Mouse (Mus musculus) CH12.LX (cell line): Measurements from ENCODE around the gene Vamp2. TPM values are rescaled to one million over a fixed set of nuclear protein-coding genes. Genes with fewer than 3 reads are reported as not detected.
A peak's percentile ranks its signal among the peaks of the same experiment; 100 is the strongest.

Source experiments
- DNase-seq: peaks from one replicate; pipeline ENCODE4 v3.0.0-alpha.2; 2013; ENCODE audit errors: extremely low read depth
- H3K27ac ChIP-seq: 2 replicates; pipeline ENCODE4 v1.5.1; 2012; ENCODE audit warnings: low read depth, mild to moderate bottlenecking, control low read depth, moderate library complexity; ENCODE audit not compliant: insufficient read depth
- H3K27me3 ChIP-seq: replicated peaks from 2 replicates; pipeline ENCODE3; 2012; ENCODE audit warnings: inconsistent platforms
- H3K36me3 ChIP-seq, 2 experiments: replicated peaks in 1 of 2; 2 replicates each; pipeline versions ENCODE3 to v1.6.1; 2012; ENCODE audit warnings: inconsistent platforms in 1 of 2, low read length in 1 of 2, mild to moderate bottlenecking in 1 of 2, mixed read lengths in 1 of 2, moderate library complexity in 1 of 2; ENCODE audit not compliant: control insufficient read depth in 1 of 2, insufficient read depth in 1 of 2
- H3K4me1 ChIP-seq, 2 experiments: 2 replicates each; pipeline ENCODE4 v1.6.1; 2012; ENCODE audit warnings: inconsistent platforms in 1 of 2, moderate library complexity in 1 of 2; ENCODE audit not compliant: insufficient read depth in 2 of 2, control insufficient read depth in 1 of 2
- H3K4me2 ChIP-seq: 2 replicates; pipeline ENCODE4 v1.6.1; 2012; ENCODE audit warnings: low read depth, mild to moderate bottlenecking, control low read depth; ENCODE audit not compliant: poor library complexity, insufficient read depth, severe bottlenecking
- H3K4me3 ChIP-seq, 3 experiments: fragments of 150-350 bp in 1 of 3; sonication (generic) in 1 of 3; replicated peaks in 1 of 3; 2 replicates each; pipeline versions ENCODE3 to v1.5.1; 2011 to 2012; ENCODE audit warnings: low read depth in 2 of 3, low read length in 2 of 3, mild to moderate bottlenecking in 2 of 3, moderate library complexity in 2 of 3, control low read depth in 1 of 3, improper control_type of control experiment in 1 of 3, inconsistent platforms in 1 of 3, mixed read lengths in 1 of 3; ENCODE audit not compliant: poor library complexity in 1 of 3
- H3K79me2 ChIP-seq: replicated peaks from 2 replicates; pipeline ENCODE4 v1.6.1; 2012; ENCODE audit warnings: mild to moderate bottlenecking, moderate library complexity; ENCODE audit not compliant: control insufficient read depth, poor library complexity, insufficient read depth, severe bottlenecking; ENCODE audit errors: extremely low read depth
- H3K9ac ChIP-seq: 2 replicates; pipeline ENCODE4 v1.6.1; 2012; ENCODE audit warnings: low read depth, mild to moderate bottlenecking, control low read depth, moderate library complexity; ENCODE audit not compliant: insufficient read depth
- H3K9me3 ChIP-seq: replicated peaks from 2 replicates; pipeline ENCODE3; 2012; ENCODE audit warnings: low read length, inconsistent platforms, mixed read lengths
- CTCF ChIP-seq, 2 experiments: IDR thresholded peaks in 1 of 2; conservative IDR thresholded peaks in 1 of 2; 2 replicates each; pipeline ENCODE4 v1.5.1; 2011 to 2012; ENCODE audit warnings: low read depth in 2 of 2, low read length in 2 of 2, improper control_type of control experiment in 1 of 2, inconsistent platforms in 1 of 2, mild to moderate bottlenecking in 1 of 2, moderate library complexity in 1 of 2
- ELF1 ChIP-seq: IDR thresholded peaks from 2 replicates; pipeline ENCODE4 v1.6.1; 2014; ENCODE audit warnings: low read depth, mild to moderate bottlenecking, inconsistent platforms, low read length, improper control_type of control experiment
- GABPA ChIP-seq: IDR thresholded peaks from 2 replicates; pipeline ENCODE4 v1.6.1; 2012; ENCODE audit warnings: low read depth, low read length, improper control_type of control experiment, inconsistent platforms; ENCODE audit not compliant: insufficient replicate concordance
- JUN ChIP-seq: IDR thresholded peaks from 2 replicates; pipeline ENCODE4 v1.6.1; 2011; ENCODE audit warnings: low read depth, mild to moderate bottlenecking, low read length, improper control_type of control experiment, moderate library complexity; ENCODE audit not compliant: insufficient read depth
- MAFK ChIP-seq: IDR thresholded peaks from 2 replicates; pipeline ENCODE4 v1.6.1; 2011; ENCODE audit warnings: low read length, improper control_type of control experiment; ENCODE audit not compliant: insufficient replicate concordance
- MAX ChIP-seq: IDR thresholded peaks from 2 replicates; pipeline ENCODE4 v1.6.1; 2011; ENCODE audit warnings: low read length, improper control_type of control experiment
- MXI1 ChIP-seq: IDR thresholded peaks from 2 replicates; pipeline ENCODE4 v1.6.1; 2011; ENCODE audit warnings: mild to moderate bottlenecking, low read depth, low read length, improper control_type of control experiment
- NRF1 ChIP-seq: IDR thresholded peaks from 2 replicates; pipeline ENCODE4 v1.6.1; 2014; ENCODE audit warnings: low read depth, mild to moderate bottlenecking, inconsistent platforms, low read length, improper control_type of control experiment, moderate library complexity
- POLR2A ChIP-seq: IDR thresholded peaks from 2 replicates; pipeline ENCODE4 v1.6.1; 2011; ENCODE audit warnings: low read depth, mild to moderate bottlenecking, improper control_type of control experiment, low read length
- POLR2AphosphoS2 ChIP-seq: IDR thresholded peaks from 2 replicates; pipeline ENCODE4 v1.6.1; 2011; ENCODE audit warnings: low read depth, low read length, improper control_type of control experiment
- RAD21 ChIP-seq: IDR thresholded peaks from 2 replicates; pipeline ENCODE4 v1.6.1; 2011; ENCODE audit warnings: low read depth, mild to moderate bottlenecking, low read length, improper control_type of control experiment, moderate library complexity
- RCOR1 ChIP-seq: conservative IDR thresholded peaks from 2 replicates; pipeline ENCODE4 v1.6.1; 2012; ENCODE audit warnings: low read depth, mild to moderate bottlenecking, inconsistent platforms, low read length, improper control_type of control experiment
- TBP ChIP-seq: conservative IDR thresholded peaks from 2 replicates; pipeline ENCODE4 v1.6.1; 2011; ENCODE audit warnings: low read depth, low read length, improper control_type of control experiment
- UBTF ChIP-seq: IDR thresholded peaks from 2 replicates; pipeline ENCODE4 v1.6.1; 2012; ENCODE audit warnings: low read depth, mild to moderate bottlenecking, inconsistent platforms, low read length, improper control_type of control experiment, moderate library complexity
- ZC3H11A ChIP-seq: IDR thresholded peaks from 2 replicates; pipeline ENCODE4 v1.6.1; 2012; ENCODE audit warnings: low read depth, mild to moderate bottlenecking, inconsistent platforms, low read length, improper control_type of control experiment
- ZKSCAN1 ChIP-seq: IDR thresholded peaks from 2 replicates; pipeline ENCODE4 v1.6.1; 2012; ENCODE audit warnings: low read depth, inconsistent platforms, low read length, improper control_type of control experiment, borderline replicate concordance
- ZMIZ1 ChIP-seq: IDR thresholded peaks from 2 replicates; pipeline ENCODE4 v1.6.1; 2012; ENCODE audit warnings: low read depth, mild to moderate bottlenecking, inconsistent platforms, low read length, improper control_type of control experiment
- dilution Hi-C: fragments of 300-500 bp; cut with MboI; formaldehyde crosslinking; loops from 2 replicates; pipeline ENCODE4 v1.14.3; 2020; ENCODE audit warnings: low sequenced_read_pairs; ENCODE audit not compliant: extremely low pct_unique_long_range_greater_than_20kb, extremely low pct_ligation_motif_present
- in situ Hi-C: fragments of 300-500 bp; cut with MboI; formaldehyde crosslinking; loops from 3 replicates; pipeline ENCODE4 v1.14.3; 2019; ENCODE audit warnings: low sequenced_read_pairs, low pct_ligation_motif_present, low pct_unique_long_range_greater_than_20kb, mixed read lengths
- polyA plus RNA-seq: library from polyadenylated mRNA; unstranded; fragments of >175 nt; gene quantifications from 2 replicates; pipeline ENCODE4 v1.2.1, GENCODE M21; 2012; ENCODE audit warnings: low read depth; ENCODE audit not compliant: insufficient read length
- total RNA-seq, 2 experiments: library from RNA; depleted of rRNA; stranded (reverse); fragments of 300-350 nt in 1 of 2; fragments of >200 nt in 1 of 2; gene quantifications; 2 replicates each; pipeline ENCODE4 v1.2.3; 2012 to 2014

Vamp2 gene
- total and polyA plus RNA-seq, 3 experiments, result 1.3 to 26.0 (median 8.2) TPM

- no peaks in the 10 kb centered on the region for H3K9me3 ChIP-seq
- DNase-seq, result no peak
- H3K27ac ChIP-seq, result no peak overlapping the region
- TF ChIP-seq ELF1 (no peak), POLR2A (no peak), RCOR1 (no peak)
- no peaks in the 10 kb centered on the region for H3K27me3 ChIP-seq
- in situ Hi-C loops, result no loop called here
- peaks cover 42 to 78% of the 10 kb centered on the region in 2 experiments for H3K36me3 ChIP-seq
- H3K79me2 ChIP-seq, result peaks cover 43% of the 10 kb centered on the region
- H3K4me1 ChIP-seq, result peaks cover 16 to 64% of the 10 kb centered on the region in 2 experiments
- H3K4me2 ChIP-seq, result no peak overlapping the region
- no peak overlapping the region for H3K4me3 ChIP-seq
- dilution Hi-C loops, result no loop called here
- H3K9ac ChIP-seq, result no peak overlapping the region
Observed at GRCm38 (mm10) chr11:69051771-69052170, 36.5 kb upstream of the Vamp2 start.

- no peak for DNase-seq
- TF ChIP-seq RCOR1 (no peak), POLR2AphosphoS2 (peak; percentile 92), MAFK (no peak)
- Histone ChIP-seq H3K36me3 (peaks cover 37 to 73% of the 10 kb centered on the region in 2 experiments), H3K9ac (no peak overlapping the region), H3K27me3 (no peaks in the 10 kb centered on the region), H3K9me3 (no peaks in the 10 kb centered on the region), H3K27ac (no peak overlapping the region), H3K4me1 (peaks cover 12 to 56% of the 10 kb centered on the region in 2 experiments), H3K4me3 (no peak overlapping the region), H3K4me2 (no peak overlapping the region), H3K79me2 (peaks cover 32% of the 10 kb centered on the region)
- dilution Hi-C loops, result no loop called here
- in situ Hi-C loops, result no loop called here
Observed at GRCm38 (mm10) chr11:69052824-69053421, 35.4 kb upstream of the Vamp2 start.

- DNase-seq, result no peak
- dilution Hi-C loops (no loop called here), in situ Hi-C loops (no loop called here)
- Histone ChIP-seq H3K36me3 (peaks cover 27 to 63% of the 10 kb centered on the region in 2 experiments), H3K79me2 (peaks cover 22% of the 10 kb centered on the region), H3K4me2 (no peak overlapping the region), H3K27me3 (no peaks in the 10 kb centered on the region), H3K27ac (no peak overlapping the region), H3K9ac (no peak overlapping the region), H3K9me3 (no peaks in the 10 kb centered on the region), H3K4me3 (no peak overlapping the region), H3K4me1 (peaks cover 4 to 54% of the 10 kb centered on the region in 2 experiments)
- TF ChIP-seq UBTF (no peak), GABPA (no peak), JUN (no peak), ZKSCAN1 (no peak), ZMIZ1 (no peak), ZC3H11A (no peak), MAX (0 out of 2 replicates have a peak, but pooled peaks have one; percentile 15), NRF1 (no peak), MAFK (no peak), RAD21 (no peak), CTCF (conservative IDR thresholded peaks at IDR 0.05 in 1 of 2, IDR thresholded peaks at IDR 0.05 in 1 of 2; ENCODE audit: low read depth in 2 of 2, low read length in 2 of 2) (no peak), TBP (no peak), MXI1 (0 out of 2 replicates have a peak, but pooled peaks have one; percentile 29), POLR2A (no peak)
Observed at GRCm38 (mm10) chr11:69053848-69054247, 34.4 kb upstream of the Vamp2 start.
